Mouse (Mus musculus) ES-E14 (cell line): ENCODE data around the gene Ldhd. TPM values are rescaled to one million over a fixed set of nuclear protein-coding genes. Genes with fewer than 3 reads are reported as not detected.
A peak's percentile ranks its signal among the peaks of the same experiment; 100 is the strongest.

ENCODE experiments used
- DNase-seq: peaks from one replicate; pipeline ENCODE4 v3.0.0-alpha.2; 2013; ENCODE audit warnings: low read depth, low spot score
- H3K27ac ChIP-seq: 2 replicates; pipeline ENCODE4 v1.5.1; 2012; ENCODE audit warnings: low read depth, mild to moderate bottlenecking, low read length, moderate library complexity, mixed read lengths; ENCODE audit not compliant: poor library complexity, insufficient read depth, severe bottlenecking
- H3K36me3 ChIP-seq: 2 replicates; pipeline ENCODE4 v1.6.1; 2012; ENCODE audit warnings: mild to moderate bottlenecking, low read length, moderate library complexity, mixed read lengths; ENCODE audit not compliant: control insufficient read depth, poor library complexity, insufficient read depth, severe bottlenecking
- H3K4me1 ChIP-seq, 2 experiments: fragments of 150-350 bp in 1 of 2; sonication (generic) in 1 of 2; 2 replicates each; pipeline ENCODE4 v1.6.1; 2012; ENCODE audit warnings: low read length in 2 of 2, mild to moderate bottlenecking in 1 of 2, mixed read lengths in 1 of 2; ENCODE audit not compliant: control insufficient read depth in 2 of 2, insufficient read depth in 2 of 2, poor library complexity in 1 of 2
- H3K4me3 ChIP-seq, 2 experiments: fragments of 150-350 bp in 1 of 2; sonication (generic) in 1 of 2; 2 replicates each; pipeline ENCODE4 v1.5.1; 2012; ENCODE audit warnings: low read length in 2 of 2, low read depth in 1 of 2, mild to moderate bottlenecking in 1 of 2, mixed read lengths in 1 of 2; ENCODE audit not compliant: insufficient read depth in 1 of 2, poor library complexity in 1 of 2, severe bottlenecking in 1 of 2
- H3K9ac ChIP-seq: 2 replicates; pipeline ENCODE4 v1.6.1; 2012; ENCODE audit warnings: low read depth, mild to moderate bottlenecking, low read length, mixed read lengths; ENCODE audit not compliant: poor library complexity, insufficient read depth, severe bottlenecking
- H3K9me3 ChIP-seq: fragments of 150-350 bp; sonication (generic); 2 replicates; pipeline ENCODE4 v1.6.1; 2012; ENCODE audit warnings: low read depth, mild to moderate bottlenecking, low read length; ENCODE audit not compliant: control insufficient read depth, insufficient read depth
- CHD2 ChIP-seq: IDR thresholded peaks from 2 replicates; pipeline ENCODE4 v1.6.1; 2014; ENCODE audit warnings: mild to moderate bottlenecking, low read depth, low read length, inconsistent platforms
- HCFC1 ChIP-seq: IDR thresholded peaks from 2 replicates; pipeline ENCODE4 v1.6.1; 2012; ENCODE audit warnings: low read length, inconsistent platforms, borderline replicate concordance; ENCODE audit not compliant: insufficient read depth
- MAFK ChIP-seq: IDR thresholded peaks from 2 replicates; pipeline ENCODE4 v1.6.1; 2014; ENCODE audit warnings: mild to moderate bottlenecking, low read depth, low read length, inconsistent platforms; ENCODE audit not compliant: insufficient read depth
- ZC3H11A ChIP-seq: IDR thresholded peaks from 2 replicates; pipeline ENCODE4 v1.6.1; 2012; ENCODE audit warnings: low read depth, mild to moderate bottlenecking, inconsistent platforms, low read length, borderline replicate concordance
- ZNF384 ChIP-seq: IDR thresholded peaks from 2 replicates; pipeline ENCODE4 v1.6.1; 2012; ENCODE audit warnings: low read depth, low read length, inconsistent platforms
- in situ Hi-C, 2 experiments: fragments of 600-800 bp; cut with MboI; formaldehyde crosslinking; loops; one replicate each; pipeline ENCODE4 v1.15.1; 2025; ENCODE audit warnings: low sequenced_read_pairs in 2 of 2, inconsistent platforms in 1 of 2; ENCODE audit not compliant: unreplicated experiment in 2 of 2
- total RNA-seq: library from RNA; depleted of rRNA; stranded (reverse); fragments of 300-350 nt; gene quantifications from 2 replicates; pipeline ENCODE4 v1.2.3, GENCODE M21; 2012

Ldhd gene
- total RNA-seq, 1 experiment: 0.49 TPM

GRCm38 (mm10) chr8:111618273-111618672 is 11.9 kb downstream of the Ldhd start:
- no peaks in the 10 kb centered on the region for H3K9me3 ChIP-seq
- no peak for DNase-seq
- H3K36me3 ChIP-seq: peaks cover 13% of the 10 kb centered on the region; the same call in 1 of the 2 replicates
- no peak for TF ChIP-seq ZC3H11A
- no peak for TF ChIP-seq ZNF384
- TF ChIP-seq HCFC1: no peak
- TF ChIP-seq CHD2: no peak
- TF ChIP-seq MAFK: no peak
- H3K27ac ChIP-seq: no peak overlapping the region
- in situ Hi-C loops: no loop called here
- H3K4me3 ChIP-seq: no peak overlapping the region
- H3K4me1 ChIP-seq: peaks cover 3 to 48% of the 10 kb centered on the region in 2 experiments; a peak in 3 of 4 replicates
- no peak overlapping the region for H3K9ac ChIP-seq

GRCm38 (mm10) chr8:111617812-111618211 is 12.4 kb downstream of the Ldhd start:
- no peak for TF ChIP-seq ZNF384
- TF ChIP-seq HCFC1: no peak
- no peak for TF ChIP-seq MAFK
- no peak for TF ChIP-seq ZC3H11A
- no peak for TF ChIP-seq CHD2
- in situ Hi-C loops: no loop called here
- Histone ChIP-seq H3K4me1 (peaks cover 4 to 45% of the 10 kb centered on the region in 2 experiments), H3K4me3 (no peak overlapping the region), H3K27ac (no peak overlapping the region), H3K9me3 (no peaks in the 10 kb centered on the region), H3K9ac (no peak overlapping the region), H3K36me3 (peaks cover 11% of the 10 kb centered on the region; the same call in 1 of the 2 replicates)
- no peak for DNase-seq

- DNase-seq: no peak
- in situ Hi-C loops: no loop called here
- Histone ChIP-seq H3K36me3 (peaks cover 7% of the 10 kb centered on the region; the same call in 1 of the 2 replicates), H3K9ac (no peak overlapping the region), H3K4me1 (peaks cover 8 to 44% of the 10 kb centered on the region in 2 experiments; a peak in 3 of 4 replicates), H3K27ac (no peak overlapping the region), H3K9me3 (no peaks in the 10 kb centered on the region), H3K4me3 (no peak overlapping the region)
- TF ChIP-seq ZC3H11A (no peak), CHD2 (no peak), MAFK (no peak), HCFC1 (no peak), ZNF384 (no peak)
Observed at GRCm38 (mm10) chr8:111614786-111615701, 15.1 kb downstream of the Ldhd start.

- Histone ChIP-seq H3K9me3 (no peaks in the 10 kb centered on the region), H3K4me1 (peaks cover 8 to 36% of the 10 kb centered on the region in 2 experiments; a peak in 3 of 4 replicates), H3K9ac (no peak overlapping the region), H3K36me3 (0 out of 2 replicates have a peak, but pooled peaks cover 2% of the 10 kb centered on the region), H3K27ac (peak overlapping the region; percentile 24; the same call in 1 of the 2 replicates), H3K4me3 (no peak overlapping the region)
- TF ChIP-seq MAFK (no peak), ZNF384 (no peak), HCFC1 (no peak), ZC3H11A (no peak)
- peak; percentile 75 for DNase-seq
- in situ Hi-C loops: no loop called here
Observed at GRCm38 (mm10) chr8:111613181-111613580, 17.0 kb downstream of the Ldhd start.
